Mouse (Mus musculus) liver, postnatal 0 days (tissue): ENCODE results near the gene Scp2. TPM values are rescaled to one million over a fixed set of nuclear protein-coding genes. Genes with fewer than 3 reads are reported as not detected.

Experiments
- ATAC-seq: fragments of 200-750 bp; cut with Nextera tagmentation; 2 replicates; pipeline ENCODE4 v1.8.0; 2017; ENCODE audit warnings: mild to moderate bottlenecking, moderate library complexity
- DNase-seq: peaks from one replicate; pipeline ENCODE4 v3.0.0-alpha.2; 2016
- H3K27ac ChIP-seq: fragments of 300-500 bp; sonication (generic); 2 replicates; pipeline ENCODE4 v1.5.1; 2014; ENCODE audit warnings: antibody characterized with exemption, moderate library complexity, mild to moderate bottlenecking, low read depth
- H3K27me3 ChIP-seq: fragments of 300-500 bp; sonication (generic); 2 replicates; pipeline ENCODE4 v1.6.1; 2014; ENCODE audit warnings: low read length, control low read depth, mixed read lengths; ENCODE audit not compliant: insufficient read depth
- H3K36me3 ChIP-seq: fragments of 300-500 bp; sonication (generic); replicated peaks from 2 replicates; pipeline ENCODE4 v1.6.1; 2014; ENCODE audit warnings: mild to moderate bottlenecking, control low read depth, low read length, moderate library complexity, mixed read lengths; ENCODE audit not compliant: insufficient read depth
- H3K4me1 ChIP-seq: fragments of 300-500 bp; sonication (generic); 2 replicates; pipeline ENCODE4 v1.6.1; 2014; ENCODE audit warnings: antibody characterized with exemption, mild to moderate bottlenecking, control low read depth; ENCODE audit not compliant: insufficient read depth
- H3K4me2 ChIP-seq: fragments of 300-500 bp; sonication (generic); 2 replicates; pipeline ENCODE4 v1.6.1; 2014; ENCODE audit warnings: low read depth, mild to moderate bottlenecking, low read length, moderate library complexity, mixed read lengths
- H3K4me3 ChIP-seq: fragments of 300-500 bp; sonication (generic); 2 replicates; pipeline ENCODE4 v1.5.1; 2014; ENCODE audit warnings: low read depth, low read length
- H3K9ac ChIP-seq: fragments of 300-500 bp; sonication (generic); replicated peaks from 2 replicates; pipeline ENCODE4 v1.6.1; 2014; ENCODE audit warnings: mild to moderate bottlenecking, moderate library complexity
- H3K9me3 ChIP-seq: fragments of 300-500 bp; sonication (generic); 2 replicates; pipeline ENCODE4 v1.6.1; 2016; ENCODE audit warnings: mild to moderate bottlenecking, control low read depth, low read length, mixed read lengths
- CTCF ChIP-seq: sonication (generic); IDR thresholded peaks from 2 replicates; pipeline ENCODE4 v1.5.1; 2016; ENCODE audit warnings: antibody characterized with exemption, low read depth
- EP300 ChIP-seq: IDR thresholded peaks from 2 replicates; pipeline ENCODE4 v1.6.1; 2016; ENCODE audit warnings: antibody characterized with exemption, low read depth, mild to moderate bottlenecking
- WGBS: fragments of 180-500 bp; shearing (Covaris S2); extraction: QIAGEN DNeasy Blood & Tissue Kit; methylation state at CpG from one replicate; pipeline ENCODE4 v1.1.7; 2014; ENCODE audit not compliant: insufficient replicate concordance; 5-methylcytosine and 5-hydroxymethylcytosine counted together
- polyA plus RNA-seq: library from polyadenylated mRNA; unstranded; fragments of >200 nt; fragmentation: Nextera tagmentation; extraction: Ambion mirVana; gene quantifications from 2 replicates; pipeline ENCODE4 v1.2.1, GENCODE M21; 2015

Gene Scp2
- polyA plus RNA-seq, 1 experiment from 2014 or later, result 1,508 TPM

GRCm38 (mm10) chr4:108023186-108023585 lies 121.6 kb downstream of the Scp2 start:
- no peak overlapping the region for H3K9ac ChIP-seq
- H3K27me3 ChIP-seq, result no peaks in the 10 kb centered on the region
- no peak overlapping the region for H3K27ac ChIP-seq
- H3K36me3 ChIP-seq, result no peaks in the 10 kb centered on the region
- no peaks in the 10 kb centered on the region for H3K9me3 ChIP-seq
- no peaks in the 10 kb centered on the region for H3K4me1 ChIP-seq
- H3K4me2 ChIP-seq, result no peak overlapping the region
- no peak overlapping the region for H3K4me3 ChIP-seq
- TF ChIP-seq CTCF, result no peak
- 66% methylated on average over 4 of the region's 4 CpGs for WGBS
- ATAC-seq (peak; percentile 33), DNase-seq (peak; percentile 39)

- no peak overlapping the region for H3K27ac ChIP-seq
- no peak for ATAC-seq
- 75% methylated on average over 6 of the region's 6 CpGs for WGBS
- TF ChIP-seq CTCF (no peak), EP300 (no peak)
- no peak overlapping the region for H3K4me3 ChIP-seq
- H3K9ac ChIP-seq, result no peak overlapping the region
- no peaks in the 10 kb centered on the region for H3K36me3 ChIP-seq
- H3K27me3 ChIP-seq, result no peaks in the 10 kb centered on the region
- no peaks in the 10 kb centered on the region for H3K9me3 ChIP-seq
- DNase-seq, result no peak
- no peak overlapping the region for H3K4me2 ChIP-seq
- no peaks in the 10 kb centered on the region for H3K4me1 ChIP-seq
These were observed 124.6 kb downstream of the Scp2 start for GRCm38 (mm10) chr4:108020178-108020577.

GRCm38 (mm10) chr4:108018961-108019921 lies 125.6 kb downstream of the Scp2 start:
- WGBS, result 54% methylated on average over 14 of the region's 14 CpGs
- no peak for DNase-seq
- H3K4me1 ChIP-seq, result no peaks in the 10 kb centered on the region

GRCm38 (mm10) chr4:108018241-108018923 lies 126.4 kb downstream of the Scp2 start:
- no peak overlapping the region for H3K27ac ChIP-seq
- ATAC-seq (no peak), DNase-seq (no peak)
- no peaks in the 10 kb centered on the region for H3K9me3 ChIP-seq
- no peaks in the 10 kb centered on the region for H3K4me1 ChIP-seq
- no peak overlapping the region for H3K4me2 ChIP-seq
- H3K27me3 ChIP-seq, result no peaks in the 10 kb centered on the region
- TF ChIP-seq CTCF (no peak), EP300 (no peak)
- no peaks in the 10 kb centered on the region for H3K36me3 ChIP-seq
- 47% methylated on average over 10 of the region's 10 CpGs for WGBS
- H3K4me3 ChIP-seq, result no peak overlapping the region
- H3K9ac ChIP-seq, result no peak overlapping the region

More at GRCm38 (mm10) chr4:108018961-108019921, 125.6 kb downstream of the Scp2 start:
- no peak for TF ChIP-seq EP300
- no peak for TF ChIP-seq CTCF
- no peak overlapping the region for H3K27ac ChIP-seq
- no peak overlapping the region for H3K9ac ChIP-seq
- no peaks in the 10 kb centered on the region for H3K9me3 ChIP-seq
- H3K36me3 ChIP-seq, result no peaks in the 10 kb centered on the region
- H3K4me3 ChIP-seq, result no peak overlapping the region
- H3K27me3 ChIP-seq, result no peaks in the 10 kb centered on the region
- no peak for ATAC-seq
- H3K4me2 ChIP-seq, result no peak overlapping the region

GRCm38 (mm10) chr4:108017839-108018238 lies 127.0 kb downstream of the Scp2 start:
- no peak overlapping the region for H3K27ac ChIP-seq
- TF ChIP-seq CTCF, result no peak
- no peak for TF ChIP-seq EP300
- no peaks in the 10 kb centered on the region for H3K9me3 ChIP-seq
- 81% methylated on average over 7 of the region's 7 CpGs for WGBS
- H3K4me3 ChIP-seq, result no peak overlapping the region
- no peak for DNase-seq
- H3K4me1 ChIP-seq, result no peaks in the 10 kb centered on the region
- H3K36me3 ChIP-seq, result no peaks in the 10 kb centered on the region
- H3K4me2 ChIP-seq, result no peak overlapping the region
- H3K27me3 ChIP-seq, result no peaks in the 10 kb centered on the region
- no peak for ATAC-seq
- no peak overlapping the region for H3K9ac ChIP-seq

- Histone ChIP-seq H3K9ac (no peak overlapping the region), H3K4me1 (no peaks in the 10 kb centered on the region), H3K36me3 (no peaks in the 10 kb centered on the region), H3K27ac (no peak overlapping the region), H3K4me3 (no peak overlapping the region), H3K27me3 (no peaks in the 10 kb centered on the region), H3K4me2 (no peak overlapping the region), H3K9me3 (no peaks in the 10 kb centered on the region)
- DNase-seq, result no peak
- WGBS, result 74% methylated on average over 3 of the region's 3 CpGs
- no peak for ATAC-seq
- TF ChIP-seq CTCF (no peak), EP300 (no peak)
These were observed 128.5 kb downstream of the Scp2 start for GRCm38 (mm10) chr4:108016321-108016720.
